Mouse (Mus musculus) right cerebral cortex, postnatal 10 days (tissue): ENCODE measurements around the gene Bicra.

ENCODE experiments used
- DNase-seq, 2 experiments: peaks; one replicate each; pipeline ENCODE4 v3.0.0; 2021; ENCODE audit warnings: low spot score in 2 of 2

The Bicra gene

DNA sequence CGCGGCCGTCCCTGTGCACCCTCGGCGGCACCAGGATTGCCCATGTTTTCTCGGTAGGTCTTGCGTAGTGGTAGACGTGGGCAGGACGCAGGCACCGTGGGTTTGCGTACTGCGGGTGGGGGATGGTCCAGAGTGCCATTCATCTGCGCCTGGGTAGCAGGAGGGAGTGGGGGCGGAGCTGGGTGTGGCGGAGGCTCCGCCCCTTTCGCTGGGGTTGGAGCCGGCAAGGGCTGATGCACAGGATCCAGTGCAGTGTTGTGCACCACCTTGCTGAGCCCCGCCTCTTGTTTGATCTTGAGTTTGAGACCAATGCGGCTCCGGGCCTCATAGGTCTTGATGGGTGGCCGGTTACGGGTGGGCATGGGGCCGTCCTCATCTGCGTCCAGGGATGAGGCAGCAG is 75.5 kb downstream of the Bicra start:
- no peak for DNase-seq

- no peak for DNase-seq
These were observed 78.0 kb downstream of the Bicra start for GRCm38 (mm10) chr7:15969674-15970073.

GRCm38 (mm10) chr7:15968322-15968721 is 79.4 kb downstream of the Bicra start:
- DNase-seq, result no peak

DNA sequence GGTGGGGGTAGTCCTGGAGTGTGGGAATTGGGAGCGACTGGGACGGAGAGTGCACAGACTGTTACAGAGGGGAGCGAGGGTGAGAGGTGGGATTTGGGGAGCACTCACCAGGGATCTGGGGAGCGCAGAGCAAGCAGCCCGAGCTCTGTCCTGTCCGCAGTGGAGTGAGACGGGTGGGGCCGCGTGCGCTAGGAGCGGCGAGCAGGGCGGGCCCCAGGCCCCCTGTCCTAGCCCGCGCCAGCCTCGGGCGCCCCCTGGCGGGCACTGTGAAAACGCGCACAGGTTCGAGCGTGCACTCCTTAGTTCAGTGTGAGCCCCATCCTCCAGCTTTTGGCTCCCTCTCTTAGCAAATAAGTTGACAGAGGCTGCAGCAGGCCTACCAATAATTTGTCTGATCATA is 80.4 kb downstream of the Bicra start, which contains the start of gene Ehd2:
Gene Ehd2 (minus strand): TSS at position 256 of the 400 bp plus-strand sequence.
- peak in 1 of 2 experiments; percentile 77 for DNase-seq

GRCm38 (mm10) chr7:15966489-15966888 is 81.2 kb downstream of the Bicra start:
- no peak for DNase-seq

GRCm38 (mm10) chr7:15963798-15964652 is 83.7 kb downstream of the Bicra start:
- DNase-seq, result no peak

- peak; percentile 76 to 80 for DNase-seq
These were observed 85.1 kb downstream of the Bicra start for GRCm38 (mm10) chr7:15962311-15963288.

GRCm38 (mm10) chr7:15961798-15962197 is 85.9 kb downstream of the Bicra start:
- DNase-seq, result no peak

- DNase-seq, result no peak
These were observed 86.5 kb downstream of the Bicra start for GRCm38 (mm10) chr7:15961239-15961638.

- no peak for DNase-seq
These were observed 87.0 kb downstream of the Bicra start for GRCm38 (mm10) chr7:15960691-15961090.

DNA sequence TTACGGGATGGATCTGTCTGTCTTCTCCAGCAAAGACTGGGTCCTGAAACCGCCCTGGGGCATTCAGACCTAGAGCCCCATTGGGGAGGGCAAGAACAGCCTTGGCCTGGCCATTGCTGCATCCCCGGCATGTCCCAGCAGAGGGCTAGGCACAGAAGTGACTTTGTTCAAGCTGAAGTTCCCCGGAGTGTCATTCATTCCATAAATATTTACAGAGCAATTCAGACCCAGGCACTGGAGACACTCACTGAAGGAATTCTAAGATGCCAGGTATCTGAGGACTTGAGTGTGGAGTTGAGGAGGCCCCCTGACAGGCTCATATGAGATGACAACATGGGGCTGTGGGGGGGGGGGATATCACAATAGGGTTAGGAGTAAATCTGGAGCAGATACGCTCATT is 91.6 kb downstream of the Bicra start:
- no peak for DNase-seq

DNA sequence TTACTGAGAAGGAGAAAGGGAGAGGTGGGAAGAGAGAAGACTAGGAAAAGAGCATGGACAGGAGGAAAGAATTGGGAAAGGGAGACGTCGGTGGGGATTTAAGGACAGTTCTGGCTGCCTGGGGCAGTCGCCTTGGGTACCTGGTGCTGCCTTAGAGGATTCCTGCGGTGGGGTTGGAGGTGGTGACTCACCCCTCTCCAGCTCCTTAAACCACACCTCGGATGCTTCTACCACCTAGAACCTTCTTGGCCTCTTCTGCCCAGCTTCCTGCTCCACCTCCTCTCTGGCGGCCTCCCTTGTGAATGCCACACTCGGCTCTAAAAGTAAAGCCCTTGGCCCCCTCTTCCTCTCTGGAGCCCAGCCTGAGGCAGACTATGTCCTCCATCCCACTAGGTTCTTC is 92.2 kb downstream of the Bicra start:
- no peak for DNase-seq

DNA sequence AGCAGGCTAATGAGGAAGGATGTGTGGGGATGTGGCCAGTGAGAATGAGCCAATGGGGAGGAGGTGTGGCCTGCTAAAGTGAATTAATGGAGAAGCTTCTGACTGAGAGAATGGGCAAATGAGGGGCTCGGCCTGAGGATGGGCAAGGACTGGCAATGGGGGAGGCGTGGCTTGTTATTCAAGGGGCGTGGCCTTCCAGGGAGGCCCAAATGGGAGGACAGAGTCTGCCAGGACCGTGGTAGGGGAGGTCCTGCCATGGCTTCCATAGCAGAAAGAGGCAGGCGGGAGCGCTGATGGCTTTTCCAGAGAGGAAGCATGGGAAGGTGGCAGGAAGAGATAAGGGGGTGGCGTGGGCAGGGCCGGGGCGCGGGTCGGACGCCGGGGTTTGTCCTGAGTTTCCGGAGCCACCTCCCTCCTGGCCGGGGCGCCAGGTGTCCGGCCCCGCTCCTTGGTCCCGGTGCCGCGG is 92.7 kb downstream of the Bicra start:
- DNase-seq, result no peak

- no peak for DNase-seq
These were observed 93.3 kb downstream of the Bicra start for GRCm38 (mm10) chr7:15954436-15954835.

DNA sequence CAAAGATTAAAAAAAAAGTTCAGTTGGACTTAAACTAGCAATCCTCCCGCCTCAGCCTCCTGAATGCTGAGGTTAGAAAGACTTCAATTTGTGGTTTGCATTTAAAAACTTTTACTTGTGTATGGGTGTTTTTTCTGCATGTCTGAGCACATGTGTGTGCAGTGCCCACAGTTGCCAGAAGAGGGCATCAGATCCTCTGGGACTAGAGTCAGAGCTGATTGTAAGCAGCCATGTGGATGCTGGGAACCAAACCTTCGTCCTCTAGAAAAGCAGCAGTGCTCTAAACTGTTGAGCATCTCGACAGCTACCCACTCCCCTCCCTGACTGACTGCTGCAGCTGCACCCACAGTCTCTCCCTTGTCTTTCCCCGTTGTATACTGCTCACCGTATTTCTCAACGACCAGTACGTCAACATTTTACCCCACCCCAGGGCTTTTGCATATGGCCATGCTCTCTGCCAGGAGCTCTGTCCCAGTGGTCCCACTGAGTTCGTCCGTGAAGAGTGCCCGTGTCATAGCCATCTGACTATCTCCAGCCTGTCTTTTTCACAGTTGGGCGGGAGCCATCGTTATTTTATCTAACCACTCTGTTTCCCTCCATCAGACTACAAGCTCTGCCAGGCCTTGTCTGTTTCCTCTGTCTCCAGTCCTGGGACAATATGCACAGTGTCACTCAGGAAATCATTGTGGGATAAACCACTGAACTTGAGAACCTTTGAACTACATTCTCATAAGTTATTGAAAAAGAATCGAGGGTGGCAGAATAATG is 94.2 kb downstream of the Bicra start:
- no peak for DNase-seq

- DNase-seq, result no peak
These were observed 95.3 kb downstream of the Bicra start for GRCm38 (mm10) chr7:15952416-15952815.

GRCm38 (mm10) chr7:15950008-15950407 is 97.7 kb downstream of the Bicra start:
- no peak for DNase-seq

GRCm38 (mm10) chr7:15949216-15949790 is 98.4 kb downstream of the Bicra start:
- DNase-seq, result no peak

GRCm38 (mm10) chr7:15948381-15948941 is 99.3 kb downstream of the Bicra start:
- DNase-seq, result peak; percentile 59 to 80

- no peak for DNase-seq
These were observed 100.0 kb downstream of the Bicra start for GRCm38 (mm10) chr7:15947653-15948260.
